Mouse (Mus musculus): Measurements from ENCODE around the gene Zfp979. TPM values are rescaled to one million over a fixed set of nuclear protein-coding genes. Genes with fewer than 3 reads are reported as not detected.

The Zfp979 gene
- polyA plus RNA-seq, 1 experiment from 2014 or later: 3.7 TPM

DNA sequence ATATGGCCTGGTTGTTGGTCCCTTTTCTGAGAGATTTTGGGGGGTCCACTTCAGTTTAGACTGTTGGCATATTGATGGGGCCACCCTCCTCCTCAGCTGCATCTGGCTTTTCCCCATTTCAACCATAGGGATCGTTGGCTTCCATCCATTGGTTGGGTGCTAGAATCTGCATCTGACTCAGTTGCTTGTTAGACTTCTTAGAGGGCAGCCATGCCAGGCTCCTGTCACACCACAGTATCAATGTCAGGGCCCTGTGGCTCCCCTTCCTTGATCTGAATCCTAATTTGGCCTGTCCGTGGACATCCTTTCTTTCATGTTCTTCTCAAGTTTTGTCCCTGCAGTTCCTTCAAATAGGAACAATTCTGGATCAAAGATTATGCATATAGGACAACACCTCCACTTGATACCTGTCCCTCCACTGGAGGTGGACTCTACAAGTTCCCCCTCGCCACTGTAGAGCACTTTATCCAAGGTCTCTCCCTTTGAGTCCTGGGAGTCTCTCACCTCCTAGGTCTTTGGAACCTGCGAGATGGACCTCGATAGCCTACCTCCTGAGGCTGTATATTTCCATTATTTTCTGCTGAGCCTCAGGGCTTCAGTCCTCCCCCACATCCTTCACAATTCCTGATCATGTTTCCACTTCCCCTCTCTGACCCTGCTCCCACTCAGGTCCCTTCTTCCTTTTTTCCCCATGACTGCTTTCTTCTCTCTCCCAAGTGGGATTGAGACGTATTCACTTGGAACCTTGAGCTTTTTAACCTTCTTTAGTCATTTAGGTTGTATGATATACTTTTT is 76.7 kb downstream of the Zfp979 start:
- ATAC-seq (ENCODE audit: insufficient read depth) (no peak), DNase-seq (no peak)
- Histone ChIP-seq H3K4me2 (no peak overlapping the region), H3K9me3 (ENCODE audit: low read depth, low read length) (peaks cover 10% of the 10 kb centered on the region; the same call in 1 of the 2 replicates), H3K4me3 (ENCODE audit: low read depth, low read length) (no peak overlapping the region), H3K36me3 (ENCODE audit: insufficient read depth) (no peaks in the 10 kb centered on the region), H3K27ac (ENCODE audit: low read depth) (no peak overlapping the region), H3K4me1 (ENCODE audit: insufficient read depth) (no peaks in the 10 kb centered on the region), H3K9ac (no peak overlapping the region), H3K27me3 (ENCODE audit: insufficient read depth, low read length) (no peaks in the 10 kb centered on the region)
- 66% methylated on average over 6 of the region's 6 CpGs for WGBS
- no peak for TF ChIP-seq CTCF (IDR thresholded peaks at IDR 0.05; ENCODE audit: low read depth)

Other genes with a start within 250 kb of the Zfp979 start
- gene Zfp982, start 150.1 kb downstream of the Zfp979 start, polyA plus RNA-seq (2014; fragmentation: Nextera tagmentation; extraction: Ambion mirVana): 5.1 and 5.4 TPM in 2 replicates
- 0.20 and 0.37 TPM in 2 replicates for gene Gm16503, start 102.3 kb downstream of the Zfp979 start, polyA plus RNA-seq (2014; fragmentation: Nextera tagmentation; extraction: Ambion mirVana)
- 0.18 and 0.46 TPM in 2 replicates for gene Zfp985, start 89.2 kb downstream of the Zfp979 start, polyA plus RNA-seq (2014; fragmentation: Nextera tagmentation; extraction: Ambion mirVana)
- gene Zfp534, start 60.0 kb upstream of the Zfp979 start, polyA plus RNA-seq (2014; fragmentation: Nextera tagmentation; extraction: Ambion mirVana): not detected in 2 replicates
- gene Zfp984, start 167.3 kb upstream of the Zfp979 start, polyA plus RNA-seq (2014; fragmentation: Nextera tagmentation; extraction: Ambion mirVana): 6.9 and 8.6 TPM in 2 replicates
- 4.5 and 6.6 TPM in 2 replicates for gene Zfp933, start 205.9 kb upstream of the Zfp979 start, polyA plus RNA-seq (2014; fragmentation: Nextera tagmentation; extraction: Ambion mirVana)
- 32.7 and 39.1 TPM in 2 replicates for gene Miip, start 226.3 kb upstream of the Zfp979 start, polyA plus RNA-seq (2014; fragmentation: Nextera tagmentation; extraction: Ambion mirVana)
- gene Fv1, start 226.5 kb upstream of the Zfp979 start, polyA plus RNA-seq (2014; fragmentation: Nextera tagmentation; extraction: Ambion mirVana): 9.5 and 11.5 TPM in 2 replicates